In genomic region chr16:59547466-59547865, GRCm38 (mm10) we compare ENCODE assay signal across 9 mouse cellular contexts. TPM values are rescaled to one million over a fixed set of nuclear protein-coding genes. Genes with fewer than 3 reads are reported as not detected.
DNase-seq lines count a peak whose midpoint lies in the region; ATAC-seq and TF ChIP-seq lines count a peak whose summit lies in the region.
"Had no signal": no experiment of that assay in that cellular context is flagged by ENCODE, and none has a peak within 500 bp of the region (broad histone marks: within the 10 kb centered on the region; RNA-seq: fewer than 3 reads in every experiment).

No protein-coding gene starts in this region.

- TF ChIP-seq CTCF in cerebellum, adult 2 months (IDR thresholded peaks at IDR 0.05; ENCODE audit: borderline replicate concordance, insufficient read depth, low read depth, low read length), result no peak
- TF ChIP-seq CTCF in lung, adult 2 months (IDR thresholded peaks at IDR 0.05; ENCODE audit: insufficient read depth, low read length), result no peak

- intact Hi-C loops in left cerebral cortex, postnatal 14 days (cut with DNase I), result no loop called here

- TF ChIP-seq POLR2A in cerebellum, adult 2 months (IDR thresholded peaks at IDR 0.05; ENCODE audit: borderline replicate concordance, insufficient read depth, low read length), result no peak
- TF ChIP-seq POLR2A in lung, adult 2 months (IDR thresholded peaks at IDR 0.05; ENCODE audit: borderline replicate concordance, extremely low read depth, low read depth, low read length), result no peak

- H3K27me3 ChIP-seq in heart, embryonic 13.5 days (replicated peaks), result no peaks in the 10 kb centered on the region
- H3K27me3 ChIP-seq in forebrain, embryonic 15.5 days, result no peaks in the 10 kb centered on the region
- no peaks in the 10 kb centered on the region for H3K27me3 ChIP-seq in cerebellum, adult 2 months (ENCODE audit: control insufficient read depth, insufficient read depth, low read length)
- H3K27me3 ChIP-seq in liver, embryonic 11.5 days (replicated peaks; ENCODE audit: control insufficient read depth, insufficient read depth, low read length), result no peaks in the 10 kb centered on the region

- 0 out of 2 replicates have a peak overlapping the region, but pooled peaks have one; percentile 0 for H3K9ac ChIP-seq in heart, embryonic 13.5 days
- H3K9ac ChIP-seq in forebrain, embryonic 15.5 days (replicated peaks), result no peak overlapping the region
- H3K9ac ChIP-seq in liver, embryonic 11.5 days (ENCODE audit: low read depth, low read length), result no peak overlapping the region

- peaks cover 25% of the 10 kb centered on the region for H3K4me1 ChIP-seq in heart, embryonic 13.5 days
- H3K4me1 ChIP-seq in forebrain, embryonic 15.5 days, result peaks cover 18% of the 10 kb centered on the region
- H3K4me1 ChIP-seq in cerebellum, adult 2 months (ENCODE audit: control insufficient read depth, insufficient read depth, low read length), result peaks cover 5% of the 10 kb centered on the region
- no peaks in the 10 kb centered on the region for H3K4me1 ChIP-seq in liver, embryonic 11.5 days (replicated peaks; ENCODE audit: control insufficient read depth, insufficient read depth, low read length)
- peaks cover 12% of the 10 kb centered on the region for H3K4me1 ChIP-seq in lung, adult 2 months (ENCODE audit: control insufficient read depth, insufficient read depth, low read length)

- ATAC-seq in heart, embryonic 13.5 days (ENCODE audit: extremely low read depth, insufficient number of reproducible peaks, low FRiP score, low TSS enrichment), result no peak
- ATAC-seq in forebrain, embryonic 15.5 days (replicated peaks), result peak; percentile 49
- ATAC-seq in liver, embryonic 11.5 days (replicated peaks; ENCODE audit: low FRiP score), result no peak

- no peak overlapping the region for H3K4me2 ChIP-seq in heart, embryonic 13.5 days
- no peak overlapping the region for H3K4me2 ChIP-seq in forebrain, embryonic 15.5 days (replicated peaks)
- H3K4me2 ChIP-seq in liver, embryonic 11.5 days, result no peak overlapping the region

- WGBS in heart, embryonic 13.5 days, result 48% methylated on average over 4 of the region's 4 CpGs
- 26% methylated on average over 4 of the region's 4 CpGs for WGBS in forebrain, embryonic 15.5 days
- WGBS in cerebellum, adult 2 months, result 57% methylated on average over 4 of the region's 4 CpGs
- 82% methylated on average over 4 of the region's 4 CpGs for WGBS in liver, embryonic 11.5 days
- 54% methylated on average over 4 of the region's 4 CpGs for WGBS in lung, adult 2 months

- H3K9me3 ChIP-seq in heart, embryonic 13.5 days, result no peaks in the 10 kb centered on the region
- H3K9me3 ChIP-seq in forebrain, embryonic 15.5 days, result no peaks in the 10 kb centered on the region
- no peaks in the 10 kb centered on the region for H3K9me3 ChIP-seq in liver, embryonic 11.5 days (ENCODE audit: control insufficient read depth, low read length)

- DNase-seq in heart, adult 8-10 months (ENCODE audit: low spot score), result no peak
- peak; percentile 80 for DNase-seq in brain, adult 2 months (ENCODE audit: low read depth, low spot score)
- DNase-seq in left cerebral cortex, postnatal 14 days (ENCODE audit: low spot score in 2 of 2), result peak; percentile 42 to 74
- no peak for DNase-seq in cerebellum, adult 2 months
- no peak for DNase-seq in liver, embryonic 11.5 days (ENCODE audit: low spot score)
- no peak for DNase-seq in lung, adult 2 months
- DNase-seq: cerebellum, postnatal 25 days had no signal

- peak overlapping the region; percentile 67 for H3K27ac ChIP-seq in heart, embryonic 13.5 days (replicated peaks)
- peak overlapping the region; percentile 65; the same call in 1 of the 2 replicates for H3K27ac ChIP-seq in forebrain, embryonic 15.5 days (replicated peaks)
- H3K27ac ChIP-seq in cerebellum, adult 2 months (ENCODE audit: insufficient read depth, low read length), result no peak overlapping the region
- no peak overlapping the region for H3K27ac ChIP-seq in liver, embryonic 11.5 days (ENCODE audit: low read depth, low read length)

- H3K36me3 ChIP-seq in heart, embryonic 13.5 days, result peaks cover 32% of the 10 kb centered on the region
- H3K36me3 ChIP-seq in forebrain, embryonic 15.5 days, result no peaks in the 10 kb centered on the region
- no peaks in the 10 kb centered on the region for H3K36me3 ChIP-seq in liver, embryonic 11.5 days (ENCODE audit: control insufficient read depth, insufficient read depth, low read length)

- H3K4me3 ChIP-seq in heart, embryonic 13.5 days, result no peak overlapping the region
- H3K4me3 ChIP-seq in forebrain, embryonic 15.5 days, result no peak overlapping the region
- H3K4me3 ChIP-seq in cerebellum, adult 2 months (replicated peaks; ENCODE audit: insufficient read depth, low read depth, low read length), result no peak overlapping the region
- H3K4me3 ChIP-seq in liver, embryonic 11.5 days (ENCODE audit: low read depth, low read length), result no peak overlapping the region
- no peak overlapping the region for H3K4me3 ChIP-seq in lung, adult 2 months (replicated peaks; ENCODE audit: extremely low read depth, low read depth, low read length)

RNA-seq across cellular contexts. Expression of gene Crybg3, which starts 53.3 kb away (rescaled TPM):
- 10.3 and 12.3 TPM in 2 replicates for polyA plus RNA-seq in heart, embryonic 13.5 days (2015; fragmentation: Nextera tagmentation; extraction: Ambion mirVana)
- 10 to 100 TPM; 71.6 to 83.9 (median 77.2) TPM for total RNA-seq in heart, adult 8-10 months (2022)
- polyA plus RNA-seq in forebrain, embryonic 15.5 days (2015; fragmentation: Nextera tagmentation; extraction: Ambion mirVana), result 2.2 and 2.3 TPM in 2 replicates
- total RNA-seq in left cerebral cortex, postnatal 14 days (2021), result 1 to 10 TPM; 4.0 to 5.6 TPM
- 4.8 and 5.7 TPM in 2 replicates for polyA plus RNA-seq in cerebellum, adult 2 months (2012; rRNA removed)
- polyA plus RNA-seq in liver, embryonic 11.5 days (2014; fragmentation: Nextera tagmentation; extraction: Ambion mirVana), result 4.0 and 4.6 TPM in 2 replicates
- 9.4 and 21.5 TPM in 2 replicates for polyA plus RNA-seq in lung, adult 2 months (2012; rRNA removed)

Comparison
In these comparisons a context has a peak if more than half of its experiments do, and no peak if none do; other contexts are left out.
1. H3K27ac ChIP-seq: peak in heart, embryonic 13.5 days (single experiment) and forebrain, embryonic 15.5 days (single experiment); none in cerebellum, adult 2 months (single experiment) and liver, embryonic 11.5 days (single experiment).
2. DNase-seq: peak in brain, adult 2 months (single experiment) and left cerebral cortex, postnatal 14 days (2 of 2); none in heart, adult 8-10 months (single experiment), cerebellum, adult 2 months (0 of 2), liver, embryonic 11.5 days (single experiment) and lung, adult 2 months (single experiment).